Mouse (Mus musculus) kidney, embryonic 16.5 days (tissue): ENCODE data around the gene Pdss1. TPM values are rescaled to one million over a fixed set of nuclear protein-coding genes. Genes with fewer than 3 reads are reported as not detected.
"Not testable (repeated sequence)": the region's sequence is repeated elsewhere in the genome, so short reads cannot be mapped to it uniquely, and the experiment has no call there.

Experiments
- ATAC-seq: fragments of 200-750 bp; cut with Nextera tagmentation; 2 replicates; pipeline ENCODE4 v1.8.0; 2017; ENCODE audit warnings: moderate TSS enrichment; ENCODE audit not compliant: low FRiP score, low TSS enrichment
- H3K27ac ChIP-seq: fragments of 300-500 bp; sonication (generic); 2 replicates; pipeline ENCODE4 v1.5.1; 2014; ENCODE audit warnings: low read length
- H3K27me3 ChIP-seq: fragments of 300-500 bp; sonication (generic); 2 replicates; pipeline ENCODE4 v1.6.1; 2014; ENCODE audit warnings: low read length, control low read depth, mixed read lengths; ENCODE audit not compliant: insufficient read depth
- H3K36me3 ChIP-seq: fragments of 300-500 bp; sonication (generic); 2 replicates; pipeline ENCODE4 v1.6.1; 2014; ENCODE audit warnings: low read length, control low read depth, mixed read lengths; ENCODE audit not compliant: insufficient read depth
- H3K4me1 ChIP-seq: fragments of 300-500 bp; sonication (generic); 2 replicates; pipeline ENCODE4 v1.6.1; 2014; ENCODE audit warnings: low read length, control low read depth, mixed read lengths; ENCODE audit not compliant: insufficient read depth
- H3K4me2 ChIP-seq: fragments of 300-500 bp; sonication (generic); replicated peaks from 2 replicates; pipeline ENCODE4 v1.6.1; 2014; ENCODE audit warnings: low read depth, low read length
- H3K4me3 ChIP-seq: fragments of 300-500 bp; sonication (generic); 2 replicates; pipeline ENCODE4 v1.5.1; 2014; ENCODE audit warnings: mild to moderate bottlenecking, low read length
- H3K9ac ChIP-seq: fragments of 300-500 bp; sonication (generic); replicated peaks from 2 replicates; pipeline ENCODE4 v1.6.1; 2014; ENCODE audit warnings: low read length
- H3K9me3 ChIP-seq: fragments of 300-500 bp; sonication (generic); 2 replicates; pipeline ENCODE4 v1.6.1; 2016; ENCODE audit warnings: low read length, control low read depth
- WGBS: fragments of 180-500 bp; shearing (Covaris S2); extraction: QIAGEN DNeasy Blood & Tissue Kit; methylation state at CpG from one replicate; pipeline ENCODE4 v1.1.7; 2014; 5-methylcytosine and 5-hydroxymethylcytosine counted together
- polyA plus RNA-seq: library from polyadenylated mRNA; unstranded; fragments of >200 nt; fragmentation: Nextera tagmentation; extraction: Ambion mirVana; gene quantifications from 2 replicates; pipeline ENCODE4 v1.2.1, GENCODE M21; 2015

Pdss1 gene
- polyA plus RNA-seq: 25.4 and 26.2 TPM in 2 replicates

DNA sequence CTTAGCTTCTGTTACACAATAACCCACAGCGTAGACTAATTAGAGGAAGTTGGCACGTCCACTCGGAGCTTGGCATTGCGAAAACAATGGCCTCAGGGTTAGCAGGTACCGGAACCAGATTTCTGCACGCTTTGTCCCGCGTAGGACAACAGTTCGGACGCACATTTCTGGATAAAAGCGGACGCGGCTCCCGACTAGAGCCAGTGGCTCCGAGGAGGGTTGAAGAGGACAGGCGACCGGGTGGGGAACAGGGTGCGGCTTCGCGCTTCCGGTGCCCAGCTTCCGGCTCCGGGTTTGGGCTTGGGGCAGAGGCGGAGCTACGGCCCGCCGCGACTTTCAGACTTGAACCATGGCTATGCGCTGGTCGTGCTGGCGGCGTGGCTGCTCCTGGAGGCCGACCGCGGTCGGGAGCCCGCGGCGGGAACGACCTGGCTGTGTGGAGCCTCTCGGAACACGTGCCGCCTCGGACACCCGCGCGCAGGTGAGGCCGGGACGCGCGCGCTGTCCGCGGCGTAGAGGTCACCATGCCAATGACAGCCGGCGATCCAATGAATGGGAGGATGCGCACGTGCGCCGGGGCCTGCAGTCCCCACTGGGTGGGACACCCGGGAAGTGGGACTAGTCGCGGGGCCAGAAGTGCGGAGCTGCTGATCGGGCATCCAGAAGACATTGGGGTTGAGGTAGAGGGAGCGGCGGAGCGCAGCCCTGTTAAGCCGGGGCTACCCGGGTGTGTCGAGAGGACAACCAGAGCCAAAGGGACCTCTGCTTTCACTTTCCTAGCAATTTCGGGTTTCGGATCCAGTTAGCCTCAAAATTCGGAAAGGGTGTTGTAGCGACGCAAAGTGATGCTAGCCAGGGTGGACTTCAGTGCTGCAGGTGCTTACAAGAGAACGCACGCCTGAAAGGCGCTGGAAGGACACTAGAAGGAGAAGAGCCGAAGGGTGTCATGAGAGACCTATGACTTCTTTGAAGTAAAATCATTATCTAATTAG is at the start of gene Pdss1:
Gene Pdss1 (plus strand): TSS at position 241 of the 992 bp plus-strand sequence.
- Histone ChIP-seq H3K27ac (peak within 1 kb of the TSS; percentile 78), H3K4me2 (peak within 1 kb of the TSS; percentile 78), H3K4me1 (0 out of 2 replicates have a peak, but pooled peaks cover 7% of the 10 kb centered on the region), H3K36me3 (no peaks in the 10 kb centered on the region), H3K9ac (peak within 1 kb of the TSS; percentile 82), H3K4me3 (peak within 1 kb of the TSS; percentile 92), H3K27me3 (no peaks in the 10 kb centered on the region), H3K9me3 (no peaks in the 10 kb centered on the region)
- ATAC-seq: peak; percentile 100
- WGBS: under 1% methylated on average over 81 of the region's 81 CpGs

DNA sequence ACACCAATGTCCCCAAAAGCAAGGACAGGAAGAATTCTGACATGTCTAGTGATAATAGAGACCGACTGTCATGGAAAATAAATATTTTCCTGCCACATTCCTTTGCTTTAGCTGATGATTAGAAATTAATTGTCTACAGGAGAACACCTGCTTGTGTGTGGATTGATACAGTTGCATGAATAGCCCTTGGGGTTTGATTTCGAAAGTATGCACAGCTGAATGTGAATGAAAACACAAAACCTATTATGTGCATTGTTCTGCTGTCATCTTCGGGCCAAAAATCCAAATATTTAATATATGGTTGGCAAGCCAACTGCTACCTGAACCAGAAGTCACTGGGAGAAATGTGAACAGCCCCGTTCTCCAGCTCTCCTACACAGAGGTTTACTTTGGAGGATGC is 43.4 kb upstream of the Pdss1 start:
- H3K4me2 ChIP-seq: no peak overlapping the region
- H3K9ac ChIP-seq: no peak overlapping the region
- H3K27me3 ChIP-seq: no peaks in the 10 kb centered on the region
- 82% methylated on average over 4 of the region's 4 CpGs for WGBS
- no peak for ATAC-seq
- no peak overlapping the region for H3K27ac ChIP-seq
- H3K9me3 ChIP-seq: no peaks in the 10 kb centered on the region
- H3K4me1 ChIP-seq: no peaks in the 10 kb centered on the region
- no peaks in the 10 kb centered on the region for H3K36me3 ChIP-seq
- H3K4me3 ChIP-seq: no peak overlapping the region

- H3K9me3 ChIP-seq: no peaks in the 10 kb centered on the region
- 83% methylated on average over 3 of the region's 3 CpGs for WGBS
- no peaks in the 10 kb centered on the region for H3K36me3 ChIP-seq
- no peaks in the 10 kb centered on the region for H3K4me1 ChIP-seq
- H3K4me3 ChIP-seq: no peak overlapping the region
- H3K27me3 ChIP-seq: no peaks in the 10 kb centered on the region
- ATAC-seq: no peak
- no peak overlapping the region for H3K27ac ChIP-seq
- no peak overlapping the region for H3K4me2 ChIP-seq
- H3K9ac ChIP-seq: no peak overlapping the region
Measured at GRCm38 (mm10) chr2:22857501-22857900, 37.8 kb upstream of the Pdss1 start.

- 80% methylated on average over 2 of the region's 2 CpGs for WGBS
- Histone ChIP-seq H3K9ac (no peak overlapping the region), H3K36me3 (no peaks in the 10 kb centered on the region), H3K4me3 (no peak overlapping the region), H3K4me2 (no peak overlapping the region), H3K4me1 (no peaks in the 10 kb centered on the region), H3K9me3 (no peaks in the 10 kb centered on the region), H3K27ac (no peak overlapping the region), H3K27me3 (no peaks in the 10 kb centered on the region)
- no peak for ATAC-seq
Measured at GRCm38 (mm10) chr2:22862194-22862593, 33.1 kb upstream of the Pdss1 start.

- H3K9me3 ChIP-seq, H3K27ac ChIP-seq, H3K27me3 ChIP-seq, H3K36me3 ChIP-seq, H3K9ac ChIP-seq, H3K4me1 ChIP-seq, H3K4me3 ChIP-seq, H3K4me2 ChIP-seq: not testable (repeated sequence)
- WGBS: 2% methylated on average over 6 of the region's 6 CpGs
- ATAC-seq: peak; percentile 94
Measured at GRCm38 (mm10) chr2:22864394-22865037, 30.8 kb upstream of the Pdss1 start.

DNA sequence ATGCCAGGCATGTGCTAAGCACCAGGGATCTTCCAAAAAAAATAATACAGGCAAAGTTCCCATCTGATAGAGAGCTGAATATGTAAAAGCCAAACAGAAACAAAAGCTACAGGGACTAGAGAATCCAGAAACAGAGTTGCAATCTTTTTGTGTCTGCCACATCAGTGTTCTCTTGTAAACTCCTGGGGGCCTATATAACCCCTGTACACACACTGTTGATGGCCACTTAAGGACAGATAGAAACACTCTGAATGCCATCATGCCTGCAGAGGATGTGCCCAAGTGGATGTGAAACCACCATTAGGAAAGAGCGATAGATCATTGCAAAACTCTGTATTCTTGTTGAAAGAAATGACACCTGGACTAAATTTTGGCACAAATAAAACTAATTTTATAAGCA is 29.5 kb upstream of the Pdss1 start:
- Histone ChIP-seq H3K4me2 (no peak overlapping the region), H3K36me3 (no peaks in the 10 kb centered on the region), H3K9me3 (no peaks in the 10 kb centered on the region), H3K4me1 (no peaks in the 10 kb centered on the region), H3K27ac (no peak overlapping the region), H3K4me3 (no peak overlapping the region), H3K27me3 (no peaks in the 10 kb centered on the region), H3K9ac (no peak overlapping the region)
- whole genome bisulfite sequencing: 89% methylated on average over 1 of the region's 1 CpGs
- no peak for ATAC-seq

DNA sequence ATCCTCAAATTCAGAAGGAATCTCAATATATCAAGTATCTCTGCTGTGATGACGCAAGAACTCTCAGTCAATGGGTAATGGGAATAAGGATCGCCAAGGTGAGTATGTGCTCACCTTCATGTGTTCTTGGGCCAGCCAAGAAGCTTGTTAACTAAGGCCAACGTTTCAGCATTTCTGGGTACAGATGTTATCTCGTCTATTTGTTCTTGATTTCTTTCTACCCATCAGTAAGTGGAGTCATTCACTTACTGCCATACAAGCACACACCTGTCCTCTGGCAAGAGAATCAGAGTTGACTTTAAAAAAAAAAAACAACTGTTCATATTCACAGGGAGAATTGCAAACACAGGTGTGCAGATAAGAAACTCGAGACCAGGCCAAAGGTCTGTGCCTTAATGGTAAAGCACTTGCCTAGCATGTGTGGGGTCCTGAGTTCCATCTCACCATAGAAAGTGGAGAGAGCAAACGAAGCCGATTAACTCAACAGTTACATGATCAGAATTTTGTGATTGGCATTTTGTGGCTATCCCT is 28.4 kb upstream of the Pdss1 start:
- ATAC-seq: no peak
- WGBS: 79% methylated on average over 7 of the region's 7 CpGs
- H3K9me3 ChIP-seq: no peaks in the 10 kb centered on the region
- no peak overlapping the region for H3K4me2 ChIP-seq
- no peaks in the 10 kb centered on the region for H3K36me3 ChIP-seq
- no peaks in the 10 kb centered on the region for H3K4me1 ChIP-seq
- no peak overlapping the region for H3K4me3 ChIP-seq
- no peak overlapping the region for H3K9ac ChIP-seq
- H3K27ac ChIP-seq: no peak overlapping the region
- H3K27me3 ChIP-seq: no peaks in the 10 kb centered on the region

GRCm38 (mm10) chr2:22873159-22873558 is 22.2 kb upstream of the Pdss1 start:
- Histone ChIP-seq H3K4me1 (no peaks in the 10 kb centered on the region), H3K36me3 (no peaks in the 10 kb centered on the region), H3K27me3 (no peaks in the 10 kb centered on the region), H3K9me3 (no peaks in the 10 kb centered on the region), H3K4me3 (no peak overlapping the region), H3K27ac (no peak overlapping the region), H3K4me2 (no peak overlapping the region), H3K9ac (no peak overlapping the region)
- 92% methylated on average over 1 of the region's 1 CpGs for WGBS
- ATAC-seq: no peak

- 57% methylated on average over 10 of the region's 10 CpGs for WGBS
- H3K27me3 ChIP-seq: no peaks in the 10 kb centered on the region
- no peaks in the 10 kb centered on the region for H3K4me1 ChIP-seq
- no peak overlapping the region for H3K4me3 ChIP-seq
- no peak overlapping the region for H3K4me2 ChIP-seq
- no peaks in the 10 kb centered on the region for H3K36me3 ChIP-seq
- no peak overlapping the region for H3K27ac ChIP-seq
- peak; percentile 84 for ATAC-seq
- no peak overlapping the region for H3K9ac ChIP-seq
- no peaks in the 10 kb centered on the region for H3K9me3 ChIP-seq
Measured at GRCm38 (mm10) chr2:22874628-22875027, 20.7 kb upstream of the Pdss1 start.
